ENCODE assay signal across 8 mouse cellular contexts in genomic region chr3:107233351-107233813, GRCm38 (mm10). TPM values are rescaled to one million over a fixed set of nuclear protein-coding genes. Genes with fewer than 3 reads are reported as not detected.
DNase-seq lines count a peak whose midpoint lies in the region; ATAC-seq lines count a peak whose summit lies in the region.

No protein-coding gene starts in this region.

- 9% methylated on average over 11 of the region's 11 CpGs for WGBS in hindbrain, embryonic 13.5 days

- peak; percentile 94 for DNase-seq in NIH3T3 (ENCODE audit: low read depth)
- peak; percentile 76 for DNase-seq in cerebellum, adult 9-10 months
- peak; percentile 57 to 80 for DNase-seq in frontal cortex, postnatal 10 days (ENCODE audit: low spot score in 2 of 2)
- peak; percentile 83 to 84 for DNase-seq in layer of hippocampus, postnatal 36 days
- DNase-seq in right cerebral cortex, postnatal 14 days = peak; percentile 88
- peak; percentile 87 for DNase-seq in urinary bladder, postnatal 25 days (ENCODE audit: low spot score)

- no peak overlapping the region for H3K4me2 ChIP-seq in hindbrain, embryonic 13.5 days

- H3K9ac ChIP-seq in hindbrain, embryonic 13.5 days = peak overlapping the region; percentile 51

- no peak overlapping the region for H3K27ac ChIP-seq in hindbrain, embryonic 13.5 days

- peaks cover 23% of the 10 kb centered on the region for H3K27me3 ChIP-seq in hindbrain, embryonic 13.5 days
- peaks cover 35% of the 10 kb centered on the region for H3K27me3 ChIP-seq in megakaryocyte, embryonic 14.5 days (replicated peaks)

- H3K9me3 ChIP-seq in hindbrain, embryonic 13.5 days = no peaks in the 10 kb centered on the region
- H3K9me3 ChIP-seq in megakaryocyte, embryonic 14.5 days = no peaks in the 10 kb centered on the region

- H3K4me1 ChIP-seq in hindbrain, embryonic 13.5 days (replicated peaks) = 0 out of 2 replicates have a peak, but pooled peaks cover 4% of the 10 kb centered on the region
- H3K4me1 ChIP-seq in megakaryocyte, embryonic 14.5 days = peaks cover 23% of the 10 kb centered on the region

- no peaks in the 10 kb centered on the region for H3K36me3 ChIP-seq in hindbrain, embryonic 13.5 days
- no peaks in the 10 kb centered on the region for H3K36me3 ChIP-seq in megakaryocyte, embryonic 14.5 days (replicated peaks; ENCODE audit: low read length)

- ATAC-seq in hindbrain, embryonic 13.5 days (ENCODE audit: low FRiP score) = peak; percentile 57

- no peak overlapping the region for H3K4me3 ChIP-seq in hindbrain, embryonic 13.5 days
- peak overlapping the region; percentile 82 for H3K4me3 ChIP-seq in megakaryocyte, embryonic 14.5 days (replicated peaks)

RNA-seq across cellular contexts. Expression of gene A630076J17Rik, which starts 3.0 kb away (rescaled TPM):
- not detected in 2 replicates for polyA plus RNA-seq in hindbrain, embryonic 13.5 days (2015; fragmentation: Nextera tagmentation; extraction: Ambion mirVana)
- not detected for total RNA-seq in layer of hippocampus, postnatal 36 days (2021)
- not detected in 2 replicates for polyA plus RNA-seq in megakaryocyte, embryonic 14.5 days (2012; ENCODE audit: insufficient read depth, low replicate concordance)

RNA-seq across cellular contexts. Expression of gene Prok1, which starts 6.1 kb away (rescaled TPM):
- polyA plus RNA-seq in hindbrain, embryonic 13.5 days (2015; fragmentation: Nextera tagmentation; extraction: Ambion mirVana) = 0.10 and 0.32 TPM in 2 replicates
- not detected for total RNA-seq in layer of hippocampus, postnatal 36 days (2021)
- not detected in 2 replicates for polyA plus RNA-seq in megakaryocyte, embryonic 14.5 days (2012; ENCODE audit: insufficient read depth, low replicate concordance)

RNA-seq across cellular contexts. Expression of gene Cym, which starts 11.8 kb away (rescaled TPM):
- 0.13 and 6.0 TPM in 2 replicates for polyA plus RNA-seq in hindbrain, embryonic 13.5 days (2015; fragmentation: Nextera tagmentation; extraction: Ambion mirVana)
- total RNA-seq in layer of hippocampus, postnatal 36 days (2021) = under 1 TPM in 1 of 2 experiments, not detected in 1; 0.30 TPM
- polyA plus RNA-seq in megakaryocyte, embryonic 14.5 days (2012; ENCODE audit: insufficient read depth, low replicate concordance) = not detected in 2 replicates

RNA-seq across cellular contexts. Expression of gene Lamtor5, which starts 45.3 kb away (rescaled TPM):
- polyA plus RNA-seq in hindbrain, embryonic 13.5 days (2015; fragmentation: Nextera tagmentation; extraction: Ambion mirVana) = 200 TPM in 2 replicates
- total RNA-seq in layer of hippocampus, postnatal 36 days (2021) = 10 to 100 TPM; 64.0 to 79.4 TPM
- 7.0 and 33.7 TPM in 2 replicates for polyA plus RNA-seq in megakaryocyte, embryonic 14.5 days (2012; ENCODE audit: insufficient read depth, low replicate concordance)

RNA-seq across cellular contexts. Expression of gene Kcna10, which starts 50.5 kb away (rescaled TPM):
- polyA plus RNA-seq in hindbrain, embryonic 13.5 days (2015; fragmentation: Nextera tagmentation; extraction: Ambion mirVana) = not detected in 2 replicates
- not detected for total RNA-seq in layer of hippocampus, postnatal 36 days (2021)
- not detected in 2 replicates for polyA plus RNA-seq in megakaryocyte, embryonic 14.5 days (2012; ENCODE audit: insufficient read depth, low replicate concordance)
